Mouse (Mus musculus) heart, embryonic 14.5 days (tissue): ENCODE results near the gene Nacc2. TPM values are rescaled to one million over a fixed set of nuclear protein-coding genes. Genes with fewer than 3 reads are reported as not detected.

ENCODE experiments used
- ATAC-seq: fragments of 200-750 bp; cut with Nextera tagmentation; 2 replicates; pipeline ENCODE4 v1.8.0; 2017; ENCODE audit warnings: low read depth, moderate TSS enrichment; ENCODE audit not compliant: insufficient number of reproducible peaks, insufficient read depth, low FRiP score
- H3K27ac ChIP-seq, 2 experiments: fragments of 200-500 bp in 1 of 2; fragments of 300-500 bp in 1 of 2; sonication (generic) in 1 of 2; replicated peaks in 1 of 2; 2 replicates each; pipeline ENCODE4 v1.5.1; 2012 to 2014; ENCODE audit warnings: low read depth in 2 of 2, low read length in 2 of 2, control low read depth in 1 of 2, mild to moderate bottlenecking in 1 of 2, mixed read lengths in 1 of 2; ENCODE audit not compliant: control insufficient read depth in 1 of 2, insufficient read depth in 1 of 2
- H3K27me3 ChIP-seq: fragments of 300-500 bp; sonication (generic); 2 replicates; pipeline ENCODE4 v1.6.1; 2014; ENCODE audit warnings: mild to moderate bottlenecking, low read length, control low read depth; ENCODE audit not compliant: control insufficient read depth, insufficient read depth
- H3K36me3 ChIP-seq: fragments of 300-500 bp; sonication (generic); 2 replicates; pipeline ENCODE4 v1.6.1; 2014; ENCODE audit warnings: mild to moderate bottlenecking, control low read depth, low read length, mixed read lengths; ENCODE audit not compliant: control insufficient read depth, insufficient read depth
- H3K4me1 ChIP-seq, 2 experiments: fragments of 200-500 bp in 1 of 2; fragments of 300-500 bp in 1 of 2; sonication (generic) in 1 of 2; 2 replicates each; pipeline ENCODE4 v1.6.1; 2012 to 2014; ENCODE audit warnings: low read length in 2 of 2, control low read depth in 1 of 2, mixed read lengths in 1 of 2; ENCODE audit not compliant: control insufficient read depth in 2 of 2, insufficient read depth in 2 of 2
- H3K4me2 ChIP-seq: fragments of 300-500 bp; sonication (generic); 2 replicates; pipeline ENCODE4 v1.6.1; 2014; ENCODE audit warnings: mild to moderate bottlenecking, low read length
- H3K4me3 ChIP-seq, 2 experiments: fragments of 200-500 bp in 1 of 2; fragments of 300-500 bp in 1 of 2; sonication (generic) in 1 of 2; 2 replicates each; pipeline ENCODE4 v1.5.1; 2012 to 2014; ENCODE audit warnings: low read length in 2 of 2, mild to moderate bottlenecking in 2 of 2, control low read depth in 1 of 2, low read depth in 1 of 2, moderate library complexity in 1 of 2; ENCODE audit not compliant: control insufficient read depth in 1 of 2, insufficient read depth in 1 of 2
- H3K9ac ChIP-seq: fragments of 300-500 bp; sonication (generic); 2 replicates; pipeline ENCODE4 v1.6.1; 2014; ENCODE audit warnings: mild to moderate bottlenecking, low read length
- H3K9me3 ChIP-seq: fragments of 300-500 bp; sonication (generic); 2 replicates; pipeline ENCODE4 v1.6.1; 2016; ENCODE audit warnings: low read length, control low read depth; ENCODE audit not compliant: control insufficient read depth
- WGBS: fragments of 180-500 bp; shearing (Covaris S2); extraction: QIAGEN DNeasy Blood & Tissue Kit; methylation state at CpG from one replicate; pipeline ENCODE4 v1.1.7; 2014; 5-methylcytosine and 5-hydroxymethylcytosine counted together
- polyA plus RNA-seq: library from polyadenylated mRNA; unstranded; fragments of >200 nt; fragmentation: Nextera tagmentation; extraction: Ambion mirVana; gene quantifications from 2 replicates; pipeline ENCODE4 v1.2.1, GENCODE M21; 2014

Gene Nacc2
- polyA plus RNA-seq, 1 experiment from 2014 or later: 6.9 TPM

DNA sequence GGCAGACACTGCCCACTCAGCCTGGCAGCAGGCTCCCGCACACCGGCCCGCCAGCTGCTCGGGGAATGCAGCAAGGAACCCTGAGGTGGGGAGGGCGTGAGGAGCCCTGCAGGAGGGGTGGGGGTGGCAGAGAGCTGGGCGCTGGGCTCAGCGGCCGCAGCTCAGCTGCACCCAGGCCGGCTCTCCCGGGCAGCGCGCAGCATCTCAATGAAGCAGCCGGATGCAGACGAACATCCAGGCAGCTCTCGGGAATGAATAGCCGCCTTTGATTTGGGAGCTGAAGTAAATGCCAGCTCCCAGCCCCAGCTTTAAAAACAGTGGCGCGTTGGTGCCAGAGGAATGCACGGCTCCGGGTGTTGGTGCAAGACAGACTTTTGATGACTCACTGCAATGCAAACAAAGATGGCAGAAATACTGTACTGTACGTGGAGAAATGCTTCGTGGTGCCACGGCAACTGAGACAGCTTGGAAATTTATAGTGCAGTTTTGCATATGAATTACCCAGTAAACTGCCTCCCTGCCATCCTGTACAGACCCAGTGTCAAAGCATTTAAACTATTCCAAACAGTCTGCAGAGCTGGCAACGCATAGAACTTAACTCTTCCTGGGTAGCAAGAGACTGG is 31.1 kb downstream of the Nacc2 start:
- H3K9me3 ChIP-seq: no peaks in the 10 kb centered on the region
- 0 out of 2 replicates have a peak, but pooled peaks cover 3% of the 10 kb centered on the region for H3K36me3 ChIP-seq
- H3K4me1 ChIP-seq: peaks cover 20 to 27% of the 10 kb centered on the region in 2 experiments
- no peak for ATAC-seq
- H3K9ac ChIP-seq: peak overlapping the region; percentile 70
- peak overlapping the region in 1 of 2 experiments; percentile 53; a peak in 2 of 4 replicates for H3K27ac ChIP-seq
- H3K27me3 ChIP-seq: peaks cover 36% of the 10 kb centered on the region
- WGBS: 2% methylated on average over 24 of the region's 24 CpGs
- H3K4me3 ChIP-seq: peak overlapping the region; percentile 50 to 54
- peak overlapping the region; percentile 96 for H3K4me2 ChIP-seq

DNA sequence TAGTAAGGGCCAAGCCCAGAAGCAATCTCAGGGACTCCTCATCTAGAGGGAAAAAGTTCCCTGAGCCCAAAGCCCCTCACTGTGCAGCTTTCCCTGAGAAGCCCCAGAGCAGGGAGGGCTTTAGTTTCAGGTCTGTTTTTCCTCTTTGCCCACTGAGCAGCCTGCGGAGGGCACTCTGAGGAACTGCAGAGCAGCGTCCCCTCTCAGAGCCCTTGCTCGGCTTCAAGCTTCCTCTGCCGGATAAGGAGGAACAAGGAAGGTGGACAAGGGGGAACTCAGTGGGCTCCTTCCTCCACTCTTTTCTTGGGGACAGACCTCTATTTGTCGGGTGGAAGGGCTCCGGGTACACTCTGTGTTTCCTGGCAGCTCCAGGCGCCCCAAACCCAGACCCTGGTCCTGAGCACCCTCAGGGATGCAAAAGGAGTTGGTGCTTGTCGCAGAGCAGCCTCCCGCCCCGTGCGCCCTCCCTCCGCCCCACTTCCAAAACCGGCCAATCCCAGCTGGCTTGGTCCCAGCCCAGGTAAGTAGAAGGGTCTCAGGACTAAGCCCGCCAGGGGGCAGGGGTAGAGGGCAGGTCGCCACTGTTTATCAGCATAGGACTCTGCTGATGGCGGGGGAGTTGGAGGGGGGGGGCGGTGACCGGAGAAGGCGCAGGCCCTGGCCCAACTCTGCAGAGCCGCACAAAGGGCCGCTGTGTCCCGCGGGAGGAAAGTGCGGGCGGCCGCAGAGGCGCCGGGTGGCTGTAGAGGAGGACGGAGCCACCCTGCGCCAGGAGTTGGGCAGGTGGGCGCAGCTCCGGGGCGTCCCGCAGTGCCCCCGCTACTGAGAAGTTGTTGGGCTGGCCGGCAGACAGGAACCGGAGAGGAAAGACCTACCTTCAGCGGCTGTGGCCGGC is 31.9 kb downstream of the Nacc2 start:
- Histone ChIP-seq H3K27ac (peak overlapping the region in 1 of 2 experiments; percentile 53; a peak in 2 of 4 replicates), H3K4me3 (peak overlapping the region; percentile 50 to 54), H3K4me2 (peak overlapping the region; percentile 96), H3K4me1 (peaks cover 23 to 29% of the 10 kb centered on the region in 2 experiments), H3K9ac (peak overlapping the region; percentile 70), H3K36me3 (0 out of 2 replicates have a peak, but pooled peaks cover 3% of the 10 kb centered on the region), H3K9me3 (no peaks in the 10 kb centered on the region), H3K27me3 (peaks cover 36% of the 10 kb centered on the region)
- 3% methylated on average over 39 of the region's 39 CpGs for WGBS
- no peak for ATAC-seq

DNA sequence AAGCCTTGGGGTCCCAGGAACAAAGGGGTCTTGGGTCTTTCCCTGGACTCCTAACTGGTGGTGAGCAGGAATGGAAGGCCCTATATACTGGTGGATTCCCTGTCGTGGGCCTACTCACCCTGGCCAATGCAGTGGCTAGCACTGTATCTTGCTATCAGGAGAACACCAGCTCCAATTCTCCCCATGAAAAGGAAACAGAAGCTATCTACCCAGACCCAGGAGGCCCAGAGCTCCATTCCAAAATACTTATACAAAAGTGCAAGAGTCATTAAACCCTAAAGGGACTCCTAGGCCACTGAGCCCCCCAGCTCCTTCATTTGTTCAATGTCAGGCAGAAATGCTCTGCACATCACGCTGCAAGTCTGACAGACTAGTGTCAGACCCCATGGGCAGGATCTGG is 34.0 kb downstream of the Nacc2 start:
- H3K27ac ChIP-seq: no peak overlapping the region
- no peaks in the 10 kb centered on the region for H3K9me3 ChIP-seq
- H3K9ac ChIP-seq: no peak overlapping the region
- 67% methylated on average over 2 of the region's 2 CpGs for WGBS
- ATAC-seq: no peak
- H3K4me2 ChIP-seq: no peak overlapping the region
- no peak overlapping the region for H3K4me3 ChIP-seq
- H3K36me3 ChIP-seq: 0 out of 2 replicates have a peak, but pooled peaks cover 3% of the 10 kb centered on the region
- peaks cover 23 to 29% of the 10 kb centered on the region in 2 experiments for H3K4me1 ChIP-seq
- peaks cover 36% of the 10 kb centered on the region for H3K27me3 ChIP-seq

DNA sequence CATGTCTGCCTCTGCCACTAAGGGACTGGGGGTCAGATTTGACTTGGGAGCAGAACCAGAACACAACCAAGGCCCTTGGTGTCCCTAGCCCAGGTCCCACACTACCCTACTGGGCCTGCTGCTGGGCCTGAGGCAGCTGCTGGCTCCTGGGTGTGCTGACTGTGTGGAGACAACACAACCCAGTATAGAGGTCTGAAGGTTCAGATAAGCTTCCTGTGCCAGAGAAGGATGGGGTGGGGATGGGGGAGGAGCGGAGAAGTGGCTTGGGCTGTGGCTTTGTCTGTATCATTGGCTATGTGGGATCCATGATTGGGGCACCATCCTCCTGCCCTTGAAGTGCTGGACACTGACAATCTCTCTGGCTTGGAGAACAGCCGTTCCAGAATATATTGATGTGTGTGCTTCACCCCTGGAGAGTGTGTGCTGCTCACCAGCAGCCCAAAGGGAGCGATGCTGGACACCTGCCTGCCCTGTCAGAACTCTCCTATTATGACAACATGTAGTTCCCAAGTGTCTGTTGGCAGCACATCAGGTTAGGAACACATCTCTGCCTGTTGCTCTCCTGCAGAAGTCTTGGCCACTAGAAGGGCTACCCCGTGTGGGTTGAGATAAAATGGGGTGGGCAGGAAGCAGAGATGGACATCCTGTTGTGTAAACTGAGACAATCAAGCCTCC is 36.0 kb downstream of the Nacc2 start:
- Histone ChIP-seq H3K9ac (no peak overlapping the region), H3K9me3 (no peaks in the 10 kb centered on the region), H3K36me3 (0 out of 2 replicates have a peak, but pooled peaks cover 3% of the 10 kb centered on the region), H3K4me1 (peaks cover 21 to 26% of the 10 kb centered on the region in 2 experiments), H3K4me2 (no peak overlapping the region), H3K27me3 (peaks cover 25% of the 10 kb centered on the region), H3K4me3 (no peak overlapping the region), H3K27ac (no peak overlapping the region)
- WGBS: 60% methylated on average over 4 of the region's 4 CpGs
- ATAC-seq: no peak; the same call in 1 of the 2 replicates

DNA sequence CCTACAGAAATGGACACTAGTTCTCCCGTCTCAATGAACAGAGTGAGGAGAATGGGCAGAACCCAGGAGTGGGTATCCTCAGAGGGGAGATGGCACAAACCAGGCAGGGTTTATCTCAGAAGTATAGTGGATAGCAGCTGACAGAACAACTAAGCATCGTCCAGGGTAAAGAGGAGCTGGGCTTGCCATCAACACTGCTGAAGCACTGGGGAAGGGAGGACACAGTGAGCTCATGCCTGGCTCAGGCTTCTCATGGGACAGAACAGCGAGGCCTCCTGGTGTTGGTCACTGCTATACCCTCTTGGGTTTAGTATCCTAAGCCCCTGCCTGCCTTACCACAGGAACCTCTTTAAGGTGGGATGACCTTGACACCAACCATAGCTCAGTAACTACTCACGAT is 36.5 kb downstream of the Nacc2 start:
- no peak overlapping the region for H3K27ac ChIP-seq
- H3K4me3 ChIP-seq: no peak overlapping the region
- H3K9me3 ChIP-seq: no peaks in the 10 kb centered on the region
- peaks cover 23% of the 10 kb centered on the region for H3K27me3 ChIP-seq
- WGBS: 87% methylated on average over 4 of the region's 4 CpGs
- 0 out of 2 replicates have a peak, but pooled peaks cover 3% of the 10 kb centered on the region for H3K36me3 ChIP-seq
- H3K9ac ChIP-seq: no peak overlapping the region
- no peak overlapping the region for H3K4me2 ChIP-seq
- H3K4me1 ChIP-seq: peaks cover 21% of the 10 kb centered on the region in 2 experiments
- ATAC-seq: no peak

DNA sequence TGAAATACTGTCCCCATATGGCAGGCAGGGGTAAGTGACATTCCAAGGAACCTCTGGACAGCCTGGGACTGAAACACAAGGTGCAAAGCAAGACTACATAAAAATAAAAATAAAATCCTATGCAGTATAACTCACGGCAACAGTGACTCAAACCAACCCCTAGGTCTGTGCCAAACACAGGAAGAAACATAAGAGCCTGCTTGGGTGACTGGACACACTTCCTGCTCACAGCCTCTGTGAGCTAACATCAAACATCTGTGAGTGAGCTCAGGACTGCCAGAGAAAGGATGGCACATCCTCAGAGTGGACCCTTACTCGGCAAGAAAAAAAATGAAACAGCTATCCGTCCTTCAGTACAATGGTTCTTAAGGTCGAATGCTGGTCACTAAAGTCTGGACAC is 40.1 kb downstream of the Nacc2 start:
- H3K27ac ChIP-seq: no peak overlapping the region
- H3K36me3 ChIP-seq: no peaks in the 10 kb centered on the region
- no peaks in the 10 kb centered on the region for H3K9me3 ChIP-seq
- no peaks in the 10 kb centered on the region for H3K27me3 ChIP-seq
- peaks cover 12 to 13% of the 10 kb centered on the region in 2 experiments for H3K4me1 ChIP-seq
- H3K4me3 ChIP-seq: no peak overlapping the region
- no peak overlapping the region for H3K9ac ChIP-seq
- ATAC-seq: no peak
- H3K4me2 ChIP-seq: no peak overlapping the region
- 67% methylated on average over 4 of the region's 4 CpGs for WGBS

DNA sequence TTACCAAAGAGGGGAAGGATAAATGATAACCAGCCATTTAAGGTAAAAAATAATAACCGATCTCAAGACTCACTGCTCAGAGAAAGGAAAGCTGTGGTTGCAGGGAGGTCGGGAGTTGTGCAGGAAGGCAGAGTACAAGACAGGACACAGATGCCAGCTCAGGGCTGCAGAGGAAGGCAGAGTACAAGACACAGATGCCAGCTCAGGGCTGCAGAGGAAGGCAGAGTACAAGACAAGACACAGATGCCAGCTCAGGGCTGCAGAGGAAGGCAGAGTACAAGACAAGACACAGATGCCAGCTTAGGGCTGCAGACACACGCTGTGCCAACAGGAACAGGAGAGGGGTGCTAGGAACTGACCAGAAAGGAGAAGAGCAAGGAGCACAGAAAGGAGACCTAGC is 42.2 kb downstream of the Nacc2 start:
- H3K27ac ChIP-seq: no peak overlapping the region
- H3K36me3 ChIP-seq: no peaks in the 10 kb centered on the region
- ATAC-seq: no peak
- no peak overlapping the region for H3K4me2 ChIP-seq
- H3K27me3 ChIP-seq: no peaks in the 10 kb centered on the region
- H3K9me3 ChIP-seq: no peaks in the 10 kb centered on the region
- 77% methylated on average over 3 of the region's 3 CpGs for WGBS
- H3K9ac ChIP-seq: no peak overlapping the region
- no peaks in the 10 kb centered on the region for H3K4me1 ChIP-seq
- H3K4me3 ChIP-seq: no peak overlapping the region
